Mouse (Mus musculus) C2C12 (cell line): ENCODE data around the gene N4bp1.

Experiments
- CEBPB ChIP-seq: IDR thresholded peaks from one replicate; pipeline ENCODE4 v1.6.1; 2011; ENCODE audit warnings: low read depth, mild to moderate bottlenecking, control low read depth, moderate library complexity
- CTCF ChIP-seq: IDR thresholded peaks from one replicate; pipeline ENCODE4 v1.5.1; 2011; ENCODE audit not compliant: control insufficient read depth, insufficient read depth, insufficient read length
- FOSL1 ChIP-seq: IDR thresholded peaks from one replicate; pipeline ENCODE4 v1.8.0; 2011; ENCODE audit warnings: mild to moderate bottlenecking, low read length; ENCODE audit not compliant: poor library complexity, insufficient read depth, severe bottlenecking
- MYOD1 ChIP-seq: IDR thresholded peaks from one replicate; pipeline ENCODE4 v1.6.1; 2011; ENCODE audit warnings: low read depth; ENCODE audit not compliant: control insufficient read depth, insufficient read length
- MYOG ChIP-seq: IDR thresholded peaks from one replicate; pipeline ENCODE4 v1.6.1; 2011; ENCODE audit not compliant: control insufficient read depth, insufficient read length; ENCODE audit errors: extremely low read depth
- USF1 ChIP-seq: IDR thresholded peaks from one replicate; pipeline ENCODE4 v1.6.1; 2011; ENCODE audit warnings: low read depth, mild to moderate bottlenecking, control low read depth, moderate library complexity

DNA sequence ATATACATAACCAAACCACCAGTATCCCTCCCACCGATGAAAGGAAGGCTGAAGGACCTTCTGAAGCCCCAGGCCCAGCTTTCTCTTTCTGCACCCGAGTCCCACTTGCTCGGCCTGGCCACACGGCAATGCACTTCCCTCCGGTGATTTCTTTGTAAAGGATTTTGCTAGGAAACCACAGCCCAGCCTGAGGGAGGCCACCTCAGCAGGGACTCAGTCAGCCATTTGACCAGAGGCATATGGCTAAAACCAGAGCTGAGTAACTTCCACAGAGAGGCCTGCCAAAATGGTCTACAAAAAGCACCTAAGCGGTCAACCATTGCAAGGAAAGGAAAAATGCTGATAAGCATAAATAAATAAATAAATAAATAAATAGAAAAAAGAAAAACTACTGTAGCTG, 90.3 kb downstream of the N4bp1 start:
- TF ChIP-seq FOSL1 (no peak), CTCF (no peak), MYOD1 (no peak), USF1 (no peak), MYOG (no peak), CEBPB (no peak)
